Mouse (Mus musculus): ENCODE results near the gene Selenon.
A peak's percentile ranks its signal among the peaks of the same experiment; 100 is the strongest.

Gene Selenon

DNA sequence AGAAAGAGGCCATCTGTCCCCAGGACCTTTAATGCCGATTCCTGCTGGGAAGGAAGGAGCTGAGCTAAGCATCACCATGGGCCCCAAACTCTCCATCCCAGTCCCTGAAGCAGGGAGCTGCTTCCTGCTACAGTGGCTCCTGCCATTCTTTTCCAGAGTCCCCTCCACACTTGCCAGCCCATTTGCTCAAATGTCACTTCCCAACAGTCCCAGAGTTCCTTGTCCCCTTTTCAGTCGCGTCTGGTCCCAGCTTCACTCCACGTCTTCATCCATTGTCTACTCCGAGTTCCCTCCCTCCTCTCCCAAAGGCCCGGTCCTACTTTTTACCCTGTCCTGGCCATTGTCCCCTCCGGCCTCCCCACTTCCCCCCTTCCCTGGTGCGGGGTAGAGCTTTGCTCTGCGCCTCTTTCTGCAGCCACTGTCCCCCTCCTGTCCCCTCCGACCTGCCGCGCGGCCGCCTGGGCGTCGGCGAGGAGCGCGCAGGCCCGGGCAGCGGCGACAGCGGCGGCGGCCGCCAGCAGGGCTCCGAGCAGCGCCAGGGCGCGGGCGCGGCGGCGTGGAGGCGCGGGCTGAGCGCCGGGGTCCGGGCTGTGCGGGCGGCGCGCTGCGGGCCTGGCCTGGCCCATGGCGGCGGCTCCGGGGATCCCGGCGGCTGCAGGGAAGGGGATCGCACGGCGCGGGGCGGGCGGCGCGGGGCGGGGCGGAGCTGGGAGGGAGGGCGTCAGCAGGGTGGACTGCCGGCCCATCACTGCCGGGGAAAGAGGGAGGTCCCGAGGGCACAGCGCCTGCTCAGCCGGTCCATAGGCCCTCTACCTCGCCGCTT is at the start of gene Selenon:
TSS of gene Selenon (minus strand) at position 673 of the 823 bp plus-strand sequence.
- peak; percentile 40 for DNase-seq

- no peak for DNase-seq
These were observed 49.4 kb upstream of the Selenon start for GRCm38 (mm10) chr4:134601404-134601803.

DNA sequence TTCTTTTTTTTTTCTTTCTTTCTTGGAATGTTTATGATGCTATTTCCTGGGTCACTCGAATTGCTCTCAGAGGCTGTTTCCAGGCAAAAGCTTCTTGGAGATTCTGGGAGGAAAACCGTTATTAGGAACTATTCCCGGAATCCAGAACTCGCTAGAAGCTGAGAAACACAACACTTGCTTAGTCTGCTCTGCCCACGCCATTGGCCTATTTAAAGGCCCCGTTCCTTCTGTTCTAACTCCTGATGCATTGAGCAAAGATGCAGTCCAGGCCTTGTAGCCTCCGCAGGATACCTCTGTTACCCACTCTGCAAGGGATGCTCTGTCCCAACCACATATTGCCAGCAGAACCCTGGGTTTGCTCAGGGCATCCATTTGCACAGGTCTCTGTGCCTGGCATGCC is 48.8 kb upstream of the Selenon start:
- DNase-seq: peak; percentile 62

DNA sequence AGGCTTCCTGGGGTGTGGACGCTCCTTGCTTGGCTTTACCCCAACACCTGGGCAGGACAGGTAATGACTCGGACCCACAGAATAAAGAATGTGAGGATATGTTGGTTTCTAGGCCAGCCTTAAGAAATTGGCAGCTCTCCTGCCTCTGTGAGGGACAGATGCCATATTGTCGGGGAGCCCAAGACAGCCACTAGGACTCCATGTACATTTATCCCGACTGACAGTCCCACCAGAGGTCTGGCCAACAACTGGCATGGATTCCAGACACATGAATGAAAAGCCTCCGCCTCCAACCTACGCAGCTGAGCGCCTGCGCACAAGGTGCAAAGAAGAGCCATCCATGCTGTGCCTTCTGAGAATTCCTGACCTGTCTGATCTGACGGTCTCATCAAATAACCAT is 48.1 kb upstream of the Selenon start:
- DNase-seq: peak; percentile 38

DNA sequence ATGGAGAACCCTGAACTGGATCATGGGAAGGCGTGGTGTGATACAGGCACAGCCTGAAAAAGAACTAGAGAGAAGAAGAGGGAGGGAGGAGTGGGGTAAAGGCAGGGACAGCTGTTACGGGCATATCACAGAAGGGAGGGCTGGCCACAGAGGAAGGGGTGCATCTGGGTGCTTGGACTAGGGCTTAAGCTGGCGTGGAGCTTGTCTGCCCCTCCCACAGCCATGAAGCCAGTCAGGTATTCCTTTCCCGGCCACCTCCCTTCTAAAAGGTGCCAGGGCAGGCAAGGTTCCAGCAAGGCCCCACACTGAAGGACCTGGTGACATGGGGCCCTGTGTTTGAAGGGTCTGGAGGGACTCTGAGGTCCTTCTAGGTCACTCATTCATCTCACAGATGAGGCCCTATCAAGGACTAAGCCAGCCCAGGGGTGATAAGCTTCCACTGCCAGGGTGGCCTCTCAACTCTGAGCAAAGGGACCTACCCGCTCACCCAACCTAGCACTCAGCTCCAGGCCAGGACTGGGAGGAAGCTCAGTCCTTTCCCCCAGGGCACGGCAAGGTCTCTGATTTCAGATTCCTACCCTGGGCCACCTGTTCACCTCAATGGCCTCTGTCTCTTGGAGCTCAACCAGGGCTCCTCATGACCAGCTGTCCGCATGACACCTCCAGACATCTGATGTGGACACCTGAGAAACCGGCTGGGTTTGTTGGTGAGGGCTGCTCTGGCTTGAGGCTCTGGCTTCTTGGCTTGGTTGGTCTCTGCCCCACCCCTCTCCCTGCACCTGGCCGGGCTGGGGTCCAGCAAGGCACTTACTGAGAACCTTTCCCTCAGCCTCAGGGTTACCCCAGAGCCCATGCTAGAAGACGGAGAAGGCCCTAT is 45.1 kb upstream of the Selenon start:
- DNase-seq: no peak

DNA sequence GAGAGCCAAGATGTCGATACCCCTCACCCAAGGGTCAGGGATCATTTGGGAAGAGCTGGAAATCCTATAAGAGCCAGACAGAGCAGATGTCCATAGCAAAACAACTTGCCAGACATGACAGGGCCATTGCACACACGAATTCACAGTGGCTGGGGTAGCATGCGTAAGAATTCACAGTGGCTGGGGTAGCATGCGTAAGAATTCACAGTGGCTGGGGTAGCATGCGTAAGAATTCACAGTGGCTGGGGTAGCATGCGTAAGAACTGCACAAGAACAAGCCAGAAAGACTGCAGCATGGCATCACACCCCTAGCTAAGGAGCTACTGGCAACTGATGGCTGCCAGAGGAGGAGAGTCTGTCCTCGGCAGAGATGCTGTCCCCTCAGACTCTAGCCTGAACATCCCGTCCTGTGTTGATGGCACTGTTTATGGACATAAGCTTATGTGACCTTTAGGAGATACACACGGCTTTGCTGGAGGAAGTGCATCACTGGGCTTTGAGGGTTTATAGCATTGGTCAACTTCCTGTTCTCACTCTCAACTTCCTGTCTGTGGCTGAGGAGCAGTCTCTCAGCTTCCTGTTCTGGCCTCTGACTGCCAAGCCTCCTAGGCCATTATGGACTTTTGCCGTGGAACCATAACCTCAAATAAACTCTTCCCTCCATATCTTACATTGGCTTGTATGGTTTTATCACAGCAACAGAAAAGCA is 42.9 kb upstream of the Selenon start:
- DNase-seq: no peak

DNA sequence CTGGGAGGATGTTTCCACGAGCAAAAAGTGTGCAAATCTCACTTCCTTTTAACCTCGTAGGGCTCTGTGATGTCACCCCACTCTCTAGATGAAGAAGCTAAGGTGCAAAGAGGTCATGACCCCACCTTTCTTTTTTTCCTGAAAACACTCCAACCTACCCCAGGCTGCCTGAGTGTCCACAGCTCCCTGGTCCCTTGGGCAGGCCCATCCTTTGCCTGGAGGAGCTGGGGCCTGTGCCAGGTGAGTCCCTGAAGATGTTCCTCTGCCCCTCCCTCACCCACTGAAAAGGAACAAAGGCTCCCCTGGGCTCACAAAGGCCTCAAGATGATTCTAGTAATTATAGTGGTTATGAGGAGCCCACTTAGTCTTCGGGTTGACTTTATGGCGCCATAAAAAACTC is 40.5 kb upstream of the Selenon start:
- no peak for DNase-seq

DNA sequence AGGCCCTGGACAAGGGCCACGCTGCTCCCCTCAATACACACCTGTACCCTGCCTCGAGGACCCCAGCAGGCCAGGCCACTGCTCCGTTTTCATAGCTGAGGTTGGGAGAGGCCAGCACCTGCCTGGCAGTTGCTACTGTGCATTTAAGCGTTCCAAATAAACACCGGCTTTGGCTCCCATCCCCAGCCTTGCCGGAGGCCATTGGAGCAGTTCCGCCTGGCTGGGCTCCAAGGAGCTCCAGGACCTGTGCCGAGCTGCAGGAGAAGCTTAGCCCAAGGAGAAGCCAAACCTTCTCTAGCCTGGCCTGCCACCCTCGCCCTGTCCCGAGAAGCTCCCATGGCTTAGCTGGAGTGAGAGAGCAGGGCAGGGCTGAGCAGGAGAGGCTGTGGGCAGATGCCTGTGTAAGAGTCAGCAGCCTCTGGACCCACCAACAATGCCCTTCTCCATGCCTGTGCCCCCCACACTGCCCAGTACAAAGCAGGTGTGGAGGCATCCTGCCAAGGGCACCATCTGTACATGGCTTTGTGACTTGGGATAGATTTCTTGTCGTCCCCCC is 39.6 kb upstream of the Selenon start:
- DNase-seq: no peak

- DNase-seq: no peak
These were observed 38.4 kb upstream of the Selenon start for GRCm38 (mm10) chr4:134590227-134590926.

- DNase-seq: no peak
These were observed 37.8 kb upstream of the Selenon start for GRCm38 (mm10) chr4:134589786-134590185.

DNA sequence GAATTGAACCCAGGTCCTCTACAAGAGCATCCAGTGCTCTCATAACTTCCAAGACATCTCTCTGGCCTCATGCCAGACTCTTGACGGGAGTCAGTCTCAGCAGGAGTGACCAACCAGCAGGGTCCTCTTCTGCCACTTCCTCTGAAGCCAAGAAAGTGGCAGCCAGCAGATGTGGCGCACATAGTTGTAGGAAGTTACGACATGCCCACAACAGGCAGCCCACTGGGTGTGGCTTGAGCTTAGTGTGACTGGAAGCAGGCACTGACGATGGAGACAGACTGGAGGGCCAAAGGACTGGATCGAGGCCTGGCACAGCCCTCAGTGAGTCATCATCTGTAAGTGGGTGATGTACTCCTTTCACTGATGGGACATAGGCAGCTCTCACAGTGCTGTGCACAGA is 37.0 kb upstream of the Selenon start:
- peak; percentile 49 for DNase-seq

DNA sequence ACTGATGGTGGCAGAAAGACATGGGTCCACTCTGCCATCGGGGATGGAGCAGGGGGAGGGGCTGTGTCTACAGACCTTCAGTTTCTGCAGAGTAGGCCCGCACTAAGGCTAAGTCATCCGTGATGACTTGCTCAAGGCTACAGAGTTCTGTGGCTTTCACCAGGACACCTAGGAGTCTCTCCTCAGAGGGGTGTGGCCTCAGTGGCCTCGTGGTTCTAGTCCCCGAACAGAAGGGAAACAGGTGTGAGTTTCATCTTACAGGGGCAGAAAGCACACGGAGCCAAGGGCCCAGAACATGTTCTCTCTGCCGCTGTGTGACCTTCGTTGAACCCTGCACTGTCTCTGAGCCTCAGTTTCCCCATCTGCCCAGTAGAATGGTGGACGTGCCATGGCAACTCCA is 36.3 kb upstream of the Selenon start:
- DNase-seq: no peak

DNA sequence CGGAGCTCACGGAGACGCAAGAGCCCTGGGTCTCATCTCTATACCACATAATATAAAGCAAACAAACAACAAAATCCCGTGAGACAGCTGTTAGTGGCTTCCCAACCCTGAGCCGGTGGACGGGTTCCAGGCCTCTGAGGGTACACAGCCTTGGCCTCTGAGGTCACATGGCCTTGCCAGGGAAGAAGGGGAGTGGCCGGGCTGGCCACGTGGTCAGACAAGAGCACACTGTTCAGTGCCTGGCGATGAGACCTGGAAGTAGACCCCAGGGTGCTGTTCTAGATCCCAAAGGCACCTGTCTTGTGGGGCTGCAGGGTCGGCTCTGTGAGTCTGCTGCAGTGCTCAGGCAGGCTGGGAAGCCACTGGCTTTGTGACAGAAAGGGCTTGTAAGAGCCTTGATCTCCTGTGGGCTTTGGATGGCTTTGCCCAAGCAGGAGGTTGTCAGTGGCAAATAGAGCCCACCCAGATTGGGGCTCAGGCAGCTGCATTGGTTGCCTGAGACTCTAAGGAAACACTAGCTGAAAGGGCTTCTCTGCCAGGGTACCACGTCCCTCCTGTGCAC is 35.8 kb upstream of the Selenon start:
- DNase-seq: no peak

DNA sequence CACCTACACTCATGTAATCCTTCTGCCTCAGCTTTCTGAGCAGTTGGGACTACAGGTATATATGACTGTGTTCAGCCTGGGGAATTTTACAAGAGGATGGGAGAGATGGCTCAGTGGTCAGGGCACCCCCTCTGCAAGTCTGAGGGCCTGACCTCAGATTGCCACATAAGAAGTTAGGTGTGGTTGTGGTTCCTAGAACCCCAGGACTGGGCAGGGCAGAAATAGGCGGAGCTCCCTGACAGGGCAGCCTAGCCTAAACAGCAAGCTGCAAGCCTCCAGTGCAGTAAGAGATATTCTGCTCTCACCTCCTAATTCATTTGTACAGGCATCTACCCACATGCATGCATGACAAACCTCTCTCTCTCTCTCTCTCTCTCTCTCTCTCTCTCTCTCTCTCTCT is 34.7 kb upstream of the Selenon start:
- no peak for DNase-seq

DNA sequence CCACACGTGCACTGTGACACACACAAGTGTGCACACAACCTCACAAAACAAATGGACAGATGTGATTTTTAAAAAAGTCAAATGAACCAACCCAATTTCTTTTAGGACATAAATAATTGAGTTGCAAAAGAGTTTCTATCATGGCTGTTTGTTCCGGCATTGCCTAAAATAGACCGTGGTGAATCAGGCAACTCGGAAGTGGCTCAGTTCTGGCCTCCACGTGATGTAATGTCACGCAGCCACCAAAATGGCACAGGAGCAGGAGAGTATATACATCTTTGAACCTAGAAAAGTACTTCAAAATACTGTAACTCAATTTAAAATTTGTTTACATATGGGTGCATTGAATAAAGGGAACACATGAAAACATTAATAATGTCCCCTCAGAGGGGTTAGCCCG is 34.2 kb upstream of the Selenon start:
- DNase-seq: no peak

DNA sequence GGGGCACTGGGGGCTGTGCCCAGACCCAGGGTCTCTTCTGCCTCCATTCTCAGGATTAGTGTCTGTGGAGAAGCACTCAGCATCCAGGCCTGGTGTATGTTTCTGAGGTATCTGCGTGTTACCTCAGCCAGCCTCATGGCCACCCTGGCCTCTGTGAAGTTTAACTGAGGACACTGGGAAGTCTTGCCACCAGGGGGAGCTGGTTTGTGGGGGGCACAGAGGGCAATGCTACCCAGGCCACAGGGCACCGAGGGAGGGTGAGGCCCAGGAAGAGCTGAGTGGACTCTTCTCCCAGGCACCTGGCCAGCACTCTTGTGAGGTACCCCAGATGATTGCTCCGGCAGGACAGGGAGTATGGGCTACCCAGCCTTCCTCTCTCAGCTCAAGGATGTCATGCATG is 31.5 kb upstream of the Selenon start:
- no peak for DNase-seq

DNA sequence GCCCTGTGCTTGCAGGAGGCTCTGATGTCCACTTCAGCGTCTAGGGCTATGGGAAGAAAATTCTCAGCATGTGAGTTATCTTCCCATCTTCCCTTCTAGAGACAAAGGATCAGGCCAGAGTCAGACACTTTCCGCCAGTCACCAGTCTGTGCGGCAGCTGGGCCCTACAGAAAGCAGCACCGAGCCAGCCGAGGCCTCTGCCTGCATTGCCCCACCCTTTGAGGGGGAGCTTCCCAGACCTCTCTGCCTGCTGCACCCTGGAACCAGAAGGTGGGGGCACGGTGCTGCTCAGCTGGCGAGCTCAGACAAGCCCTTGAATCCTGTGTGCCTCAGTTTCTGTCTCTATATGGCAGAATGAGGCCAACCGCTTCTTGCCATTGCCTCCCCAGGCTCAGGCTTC is 29.4 kb upstream of the Selenon start:
- no peak for DNase-seq

DNA sequence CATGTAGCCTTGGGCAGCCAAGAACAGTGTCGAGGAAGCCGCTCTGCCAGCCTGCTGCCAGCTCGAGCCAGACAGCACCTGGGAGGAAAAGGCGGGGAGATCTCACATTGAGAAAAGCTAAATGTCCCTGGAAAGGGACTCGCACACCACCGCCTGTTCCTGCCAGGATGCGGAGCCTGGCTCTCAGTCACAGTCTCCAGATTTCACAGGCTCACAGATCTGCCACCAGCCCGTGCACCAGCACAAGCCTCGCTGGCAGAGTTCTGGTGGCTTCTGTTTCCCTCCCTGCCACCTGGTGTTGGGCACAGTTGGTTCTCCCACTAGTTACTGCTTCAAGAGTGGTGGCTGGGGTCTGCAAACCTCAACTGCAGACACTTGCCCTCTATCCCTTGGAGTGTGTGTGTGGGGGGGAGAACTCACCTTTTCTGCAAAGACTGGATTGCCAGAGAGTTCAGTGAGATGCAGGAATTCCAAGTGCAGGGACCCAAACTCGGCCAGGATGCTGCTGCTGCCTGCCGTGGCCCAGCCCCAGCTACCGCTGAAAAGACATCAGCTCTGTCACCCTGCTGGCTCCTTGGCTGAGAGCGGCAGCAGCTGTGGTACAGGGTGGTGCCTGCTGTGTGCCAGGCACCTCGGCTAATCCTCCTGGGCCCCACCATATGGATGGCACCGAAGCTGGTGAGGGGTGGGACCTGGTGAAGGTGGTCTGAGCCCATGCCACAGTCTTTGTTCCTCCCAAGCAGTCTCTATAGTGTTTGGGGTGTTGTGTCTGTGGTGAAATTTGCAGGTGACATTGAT is 28.6 kb upstream of the Selenon start:
- peak; percentile 92 for DNase-seq

GRCm38 (mm10) chr4:134579620-134580019 is 27.7 kb upstream of the Selenon start:
- no peak for DNase-seq

DNA sequence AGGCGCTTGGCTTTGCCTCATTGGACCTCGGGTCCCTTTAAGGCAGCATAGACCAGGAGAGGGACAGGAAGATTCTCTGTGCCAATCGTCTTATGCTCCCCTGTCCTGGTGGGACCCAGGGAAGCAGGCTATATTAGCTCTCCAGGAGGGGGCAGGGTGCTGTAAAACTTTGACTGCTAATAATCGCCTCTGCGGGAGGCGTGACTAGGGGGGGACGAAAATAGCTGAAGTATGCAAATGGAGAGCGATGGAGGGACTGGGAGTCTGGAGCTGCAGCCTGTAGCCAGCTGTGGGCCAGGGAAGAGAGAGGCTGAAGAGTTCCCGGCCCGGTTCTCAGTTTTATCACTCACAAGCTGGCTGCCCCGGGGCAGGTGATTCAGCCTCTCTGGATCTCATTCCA is 27.2 kb upstream of the Selenon start:
- DNase-seq: no peak

- peak; percentile 58 for DNase-seq
These were observed 26.4 kb upstream of the Selenon start for GRCm38 (mm10) chr4:134578407-134578806.
